Mouse (Mus musculus): ENCODE measurements around the gene Slc6a21. TPM values are rescaled to one million over a fixed set of nuclear protein-coding genes. Genes with fewer than 3 reads are reported as not detected.
A peak's percentile ranks its signal among the peaks of the same experiment; 100 is the strongest.

The Slc6a21 gene
- polyA plus RNA-seq (2012; rRNA removed): 0.11 TPM in 1 of 2 replicates, not detected in the other

GRCm38 (mm10) chr7:45277136-45277760, at the start of gene Slc6a21:
Gene Slc6a21, plus strand, starts transcription at chr7:45277513.
- TF ChIP-seq CTCF (IDR thresholded peaks at IDR 0.05; ENCODE audit: borderline replicate concordance, extremely low read depth, insufficient read depth, insufficient read length) (peak; percentile 68), POLR2A (IDR thresholded peaks at IDR 0.05; ENCODE audit: borderline replicate concordance, extremely low read depth, insufficient read depth, insufficient read length, poor library complexity, severe bottlenecking) (no peak)
- DNase-seq (ENCODE audit: low read depth): peak; percentile 41

- no peak for TF ChIP-seq POLR2A (IDR thresholded peaks at IDR 0.05; ENCODE audit: borderline replicate concordance, extremely low read depth, insufficient read depth, insufficient read length, poor library complexity, severe bottlenecking)
- no peak for TF ChIP-seq CTCF (IDR thresholded peaks at IDR 0.05; ENCODE audit: borderline replicate concordance, extremely low read depth, insufficient read depth, insufficient read length)
- no peak for DNase-seq (ENCODE audit: low read depth)
Measured at GRCm38 (mm10) chr7:45228548-45228947, 48.8 kb upstream of the Slc6a21 start.

GRCm38 (mm10) chr7:45229046-45229445, 48.3 kb upstream of the Slc6a21 start:
- no peak for TF ChIP-seq POLR2A (IDR thresholded peaks at IDR 0.05; ENCODE audit: borderline replicate concordance, extremely low read depth, insufficient read depth, insufficient read length, poor library complexity, severe bottlenecking)
- no peak for TF ChIP-seq CTCF (IDR thresholded peaks at IDR 0.05; ENCODE audit: borderline replicate concordance, extremely low read depth, insufficient read depth, insufficient read length)
- DNase-seq (ENCODE audit: low read depth): no peak

- no peak for TF ChIP-seq CTCF (IDR thresholded peaks at IDR 0.05; ENCODE audit: borderline replicate concordance, extremely low read depth, insufficient read depth, insufficient read length)
- TF ChIP-seq POLR2A (IDR thresholded peaks at IDR 0.05; ENCODE audit: borderline replicate concordance, extremely low read depth, insufficient read depth, insufficient read length, poor library complexity, severe bottlenecking): no peak
- DNase-seq (ENCODE audit: low read depth): no peak
Measured at GRCm38 (mm10) chr7:45229459-45230203, 47.7 kb upstream of the Slc6a21 start.

GRCm38 (mm10) chr7:45231192-45231591, 46.1 kb upstream of the Slc6a21 start:
- DNase-seq (ENCODE audit: low read depth): no peak
- no peak for TF ChIP-seq CTCF (IDR thresholded peaks at IDR 0.05; ENCODE audit: borderline replicate concordance, extremely low read depth, insufficient read depth, insufficient read length)
- TF ChIP-seq POLR2A (IDR thresholded peaks at IDR 0.05; ENCODE audit: borderline replicate concordance, extremely low read depth, insufficient read depth, insufficient read length, poor library complexity, severe bottlenecking): no peak

- no peak for DNase-seq (ENCODE audit: low read depth)
- TF ChIP-seq CTCF (IDR thresholded peaks at IDR 0.05; ENCODE audit: borderline replicate concordance, extremely low read depth, insufficient read depth, insufficient read length) (no peak), POLR2A (IDR thresholded peaks at IDR 0.05; ENCODE audit: borderline replicate concordance, extremely low read depth, insufficient read depth, insufficient read length, poor library complexity, severe bottlenecking) (no peak)
Measured at GRCm38 (mm10) chr7:45231941-45232340, 45.4 kb upstream of the Slc6a21 start.

GRCm38 (mm10) chr7:45232716-45233465, 44.4 kb upstream of the Slc6a21 start:
- DNase-seq (ENCODE audit: low read depth): no peak
- TF ChIP-seq CTCF (IDR thresholded peaks at IDR 0.05; ENCODE audit: borderline replicate concordance, extremely low read depth, insufficient read depth, insufficient read length): no peak
- no peak for TF ChIP-seq POLR2A (IDR thresholded peaks at IDR 0.05; ENCODE audit: borderline replicate concordance, extremely low read depth, insufficient read depth, insufficient read length, poor library complexity, severe bottlenecking)

GRCm38 (mm10) chr7:45233580-45234332, 43.6 kb upstream of the Slc6a21 start:
- TF ChIP-seq POLR2A (IDR thresholded peaks at IDR 0.05; ENCODE audit: borderline replicate concordance, extremely low read depth, insufficient read depth, insufficient read length, poor library complexity, severe bottlenecking) (no peak), CTCF (IDR thresholded peaks at IDR 0.05; ENCODE audit: borderline replicate concordance, extremely low read depth, insufficient read depth, insufficient read length) (no peak)
- DNase-seq (ENCODE audit: low read depth): peak; percentile 83

- DNase-seq (ENCODE audit: low read depth): peak; percentile 51
- TF ChIP-seq POLR2A (IDR thresholded peaks at IDR 0.05; ENCODE audit: borderline replicate concordance, extremely low read depth, insufficient read depth, insufficient read length, poor library complexity, severe bottlenecking): no peak
- no peak for TF ChIP-seq CTCF (IDR thresholded peaks at IDR 0.05; ENCODE audit: borderline replicate concordance, extremely low read depth, insufficient read depth, insufficient read length)
Measured at GRCm38 (mm10) chr7:45234333-45234841, 42.9 kb upstream of the Slc6a21 start.

- TF ChIP-seq POLR2A (IDR thresholded peaks at IDR 0.05; ENCODE audit: borderline replicate concordance, extremely low read depth, insufficient read depth, insufficient read length, poor library complexity, severe bottlenecking) (peak; percentile 23; the same call in 1 of the 2 replicates), CTCF (IDR thresholded peaks at IDR 0.05; ENCODE audit: borderline replicate concordance, extremely low read depth, insufficient read depth, insufficient read length) (no peak)
- DNase-seq (ENCODE audit: low read depth): peak; percentile 89
Measured at GRCm38 (mm10) chr7:45234922-45235571, 42.3 kb upstream of the Slc6a21 start.

Measured in brain, embryonic 14.5 days (tissue).